Mouse (Mus musculus) heart, postnatal 0 days (tissue): ENCODE measurements at regions not wholly inside any gene's neighbourhood (a gene's known extent, or its start where the extent isn't known, plus 50 kb on each side); places are given as distances from the start of the nearest gene placed in this dataset.

Experiments used
- ATAC-seq: fragments of 200-750 bp; cut with Nextera tagmentation; 2 replicates; pipeline ENCODE4 v1.8.0; 2017; ENCODE audit warnings: low read depth, moderate number of reproducible peaks, moderate library complexity; ENCODE audit not compliant: insufficient read depth
- DNase-seq: peaks from one replicate; pipeline ENCODE4 v3.0.0-alpha.2; 2016; ENCODE audit warnings: low spot score
- H3K27ac ChIP-seq: fragments of 300-500 bp; sonication (generic); 2 replicates; pipeline ENCODE4 v1.5.1; 2014; ENCODE audit warnings: low read depth, mild to moderate bottlenecking
- H3K27me3 ChIP-seq: fragments of 300-500 bp; sonication (generic); 2 replicates; pipeline ENCODE4 v1.6.1; 2014; ENCODE audit warnings: low read length, mixed read lengths; ENCODE audit not compliant: control insufficient read depth, insufficient read depth
- H3K36me3 ChIP-seq: fragments of 300-500 bp; sonication (generic); replicated peaks from 2 replicates; pipeline ENCODE4 v1.6.1; 2014; ENCODE audit warnings: low read length, mixed read lengths; ENCODE audit not compliant: control insufficient read depth, insufficient read depth
- H3K4me1 ChIP-seq: fragments of 300-500 bp; sonication (generic); 2 replicates; pipeline ENCODE4 v1.6.1; 2014; ENCODE audit warnings: antibody characterized with exemption; ENCODE audit not compliant: control insufficient read depth, insufficient read depth
- H3K4me2 ChIP-seq: fragments of 300-500 bp; sonication (generic); 2 replicates; pipeline ENCODE4 v1.6.1; 2014; ENCODE audit warnings: low read depth, mild to moderate bottlenecking, low read length, moderate library complexity
- H3K4me3 ChIP-seq: fragments of 300-500 bp; sonication (generic); 2 replicates; pipeline ENCODE4 v1.5.1; 2014; ENCODE audit warnings: low read depth, low read length
- H3K9ac ChIP-seq: fragments of 300-500 bp; sonication (generic); replicated peaks from 2 replicates; pipeline ENCODE4 v1.6.1; 2014; ENCODE audit warnings: low read depth, low read length, mixed read lengths
- H3K9me3 ChIP-seq: fragments of 300-500 bp; sonication (generic); replicated peaks from 2 replicates; pipeline ENCODE4 v1.6.1; 2016; ENCODE audit warnings: low read length; ENCODE audit not compliant: control insufficient read depth
- CTCF ChIP-seq: IDR thresholded peaks from 2 replicates; pipeline ENCODE4 v1.5.1; 2016; ENCODE audit warnings: antibody characterized with exemption, control low read depth, low read depth
- EP300 ChIP-seq: IDR thresholded peaks from 2 replicates; pipeline ENCODE4 v1.6.1; 2016; ENCODE audit warnings: antibody characterized with exemption, low read depth
- WGBS: fragments of 180-500 bp; shearing (Covaris S2); extraction: QIAGEN DNeasy Blood & Tissue Kit; methylation state at CpG from one replicate; pipeline ENCODE4 v1.1.7; 2014; 5-methylcytosine and 5-hydroxymethylcytosine counted together

DNA sequence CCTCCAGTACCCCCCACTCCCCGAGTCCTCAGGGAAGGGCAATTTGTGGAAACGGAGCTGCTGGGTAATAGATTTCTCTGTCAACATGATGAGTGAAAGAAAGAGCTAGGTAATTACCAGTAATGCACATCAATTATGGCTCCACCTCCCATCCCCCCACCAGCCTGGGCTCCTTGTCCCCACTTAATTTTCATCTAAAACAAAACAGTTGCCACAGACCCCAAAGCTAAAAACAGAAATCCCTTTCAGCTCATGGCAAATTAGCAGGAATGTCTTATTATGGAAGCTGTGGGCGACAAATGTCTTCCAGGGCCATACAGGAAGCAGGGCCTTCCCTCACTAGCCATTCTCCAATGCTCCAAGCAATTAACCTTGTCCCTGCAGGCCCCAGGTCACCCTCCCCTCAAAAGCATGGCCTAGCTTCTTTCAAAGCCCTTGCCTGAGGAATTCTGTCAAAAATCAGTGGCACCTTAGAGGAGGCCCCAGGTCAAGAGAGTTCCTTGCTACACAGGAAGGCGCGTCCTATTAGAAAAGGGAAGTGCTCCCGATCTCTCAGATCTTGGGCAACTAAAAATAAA is 125.0 kb upstream of the Mycn start:
- Histone ChIP-seq H3K4me2 (no peak overlapping the region), H3K27ac (no peak overlapping the region), H3K4me1 (no peaks in the 10 kb centered on the region), H3K4me3 (no peak overlapping the region), H3K36me3 (no peaks in the 10 kb centered on the region), H3K9me3 (0 out of 2 replicates have a peak, but pooled peaks cover 4% of the 10 kb centered on the region), H3K27me3 (no peaks in the 10 kb centered on the region), H3K9ac (no peak overlapping the region)
- no peak for TF ChIP-seq EP300
- no peak for TF ChIP-seq CTCF
- DNase-seq (no peak), ATAC-seq (no peak)
- WGBS, result 65% methylated on average over 6 of the region's 6 CpGs

DNA sequence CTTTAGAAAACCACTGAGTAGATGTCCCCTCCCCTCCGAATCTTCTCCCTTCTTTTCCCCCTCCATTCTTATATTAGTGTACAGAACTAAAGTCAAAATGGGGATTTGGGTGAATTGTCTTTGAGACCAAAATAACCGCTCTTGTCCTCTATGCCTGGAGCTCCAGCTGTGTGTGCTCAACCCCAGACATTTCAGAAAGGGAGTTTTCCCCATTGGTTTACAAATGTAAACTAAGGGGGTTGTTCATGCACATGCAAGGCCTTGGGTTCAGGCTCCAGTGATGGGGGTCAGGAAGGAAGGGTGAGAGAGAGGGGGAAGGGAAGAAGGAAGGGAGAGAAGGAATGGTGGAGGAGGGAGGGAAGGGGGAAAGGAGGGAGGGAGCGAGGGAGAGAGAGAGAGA is 117.8 kb upstream of the Mycn start:
- H3K4me1 ChIP-seq, result no peaks in the 10 kb centered on the region
- H3K4me3 ChIP-seq, result no peak overlapping the region
- no peak overlapping the region for H3K27ac ChIP-seq
- no peak for TF ChIP-seq CTCF
- no peak for TF ChIP-seq EP300
- H3K4me2 ChIP-seq, result no peak overlapping the region
- no peak overlapping the region for H3K9ac ChIP-seq
- H3K36me3 ChIP-seq, result no peaks in the 10 kb centered on the region
- no peaks in the 10 kb centered on the region for H3K27me3 ChIP-seq
- ATAC-seq (no peak), DNase-seq (no peak)
- H3K9me3 ChIP-seq, result no peaks in the 10 kb centered on the region
- WGBS, result 81% methylated on average over 3 of the region's 3 CpGs

DNA sequence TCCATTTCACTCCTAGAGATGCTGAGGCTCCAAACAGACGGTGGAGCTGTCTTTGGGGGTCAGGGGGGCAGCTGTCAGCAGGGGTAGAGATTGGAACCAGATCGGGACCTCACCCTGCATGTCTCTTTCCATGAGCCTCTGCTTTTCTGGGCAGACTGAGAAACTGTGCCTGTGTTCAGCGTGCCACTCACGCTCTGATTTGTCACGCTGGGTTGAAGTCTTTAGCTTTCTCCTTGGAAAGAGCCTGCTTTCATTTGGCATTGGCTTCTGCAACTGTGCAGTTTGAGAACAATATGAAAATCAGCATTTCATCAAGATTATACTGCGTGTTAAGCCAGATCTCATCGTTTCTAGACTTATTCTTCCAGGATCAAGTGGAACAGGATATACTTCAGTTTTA is 114.5 kb upstream of the Mycn start:
- Histone ChIP-seq H3K36me3 (no peaks in the 10 kb centered on the region), H3K4me1 (no peaks in the 10 kb centered on the region), H3K4me2 (no peak overlapping the region), H3K27me3 (no peaks in the 10 kb centered on the region), H3K27ac (no peak overlapping the region), H3K4me3 (no peak overlapping the region), H3K9ac (no peak overlapping the region), H3K9me3 (no peaks in the 10 kb centered on the region)
- TF ChIP-seq CTCF (no peak), EP300 (no peak)
- ATAC-seq (no peak), DNase-seq (no peak)
- 62% methylated on average over 7 of the region's 7 CpGs for WGBS

DNA sequence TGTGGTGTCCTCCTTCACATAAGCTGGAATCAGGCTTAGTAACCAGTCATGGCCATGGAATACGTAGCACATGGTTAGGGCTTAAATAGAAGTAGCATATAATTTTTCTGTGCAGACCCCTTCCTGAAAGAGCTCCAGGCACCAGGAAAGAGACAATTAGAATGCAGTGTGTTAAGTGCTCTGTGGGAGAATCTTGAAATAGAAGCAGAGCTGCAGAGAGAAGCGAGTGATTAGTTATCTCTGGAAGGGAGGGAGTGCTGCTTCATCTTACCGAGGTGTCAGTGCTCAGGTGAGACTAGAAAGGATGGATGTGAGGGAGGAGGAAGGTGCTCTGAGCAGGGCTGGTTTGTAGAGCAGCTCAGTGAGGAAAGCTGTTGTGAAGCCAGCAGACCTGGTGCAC is 112.9 kb upstream of the Mycn start:
- TF ChIP-seq CTCF (no peak), EP300 (no peak)
- no peak overlapping the region for H3K27ac ChIP-seq
- ATAC-seq (no peak), DNase-seq (no peak)
- H3K4me2 ChIP-seq, result no peak overlapping the region
- H3K36me3 ChIP-seq, result no peaks in the 10 kb centered on the region
- H3K4me3 ChIP-seq, result no peak overlapping the region
- H3K9ac ChIP-seq, result no peak overlapping the region
- WGBS, result 43% methylated on average over 3 of the region's 3 CpGs
- H3K9me3 ChIP-seq, result no peaks in the 10 kb centered on the region
- H3K27me3 ChIP-seq, result no peaks in the 10 kb centered on the region
- H3K4me1 ChIP-seq, result no peaks in the 10 kb centered on the region

DNA sequence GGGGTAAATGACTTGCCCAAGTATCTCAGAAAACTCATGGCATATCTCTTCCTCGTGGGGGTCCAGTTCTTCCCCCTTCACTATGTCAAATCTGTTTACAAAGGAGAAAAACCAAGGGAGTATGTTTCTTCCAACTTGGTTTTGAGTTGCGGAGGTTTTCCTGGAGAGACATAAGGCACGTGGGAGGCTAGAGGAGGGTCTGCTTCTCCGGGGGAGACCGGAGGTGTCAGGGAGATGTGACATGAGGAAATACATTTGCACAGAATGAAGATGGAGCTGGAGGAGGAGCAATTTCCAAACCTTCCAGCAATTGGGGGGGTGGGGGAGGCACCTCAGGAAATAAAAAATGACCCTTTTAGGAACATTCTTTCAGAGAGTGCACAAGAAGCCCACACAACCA is 112.0 kb upstream of the Mycn start:
- no peak for DNase-seq
- no peak overlapping the region for H3K4me3 ChIP-seq
- H3K27me3 ChIP-seq, result no peaks in the 10 kb centered on the region
- TF ChIP-seq EP300, result no peak
- TF ChIP-seq CTCF, result no peak
- no peak overlapping the region for H3K4me2 ChIP-seq
- ATAC-seq, result no peak
- no peaks in the 10 kb centered on the region for H3K4me1 ChIP-seq
- no peaks in the 10 kb centered on the region for H3K9me3 ChIP-seq
- H3K36me3 ChIP-seq, result no peaks in the 10 kb centered on the region
- WGBS, result 48% methylated on average over 5 of the region's 5 CpGs
- H3K27ac ChIP-seq, result no peak overlapping the region
- no peak overlapping the region for H3K9ac ChIP-seq
